Mouse (Mus musculus): Measurements from ENCODE around the gene Fam208b.

The Fam208b gene

DNA sequence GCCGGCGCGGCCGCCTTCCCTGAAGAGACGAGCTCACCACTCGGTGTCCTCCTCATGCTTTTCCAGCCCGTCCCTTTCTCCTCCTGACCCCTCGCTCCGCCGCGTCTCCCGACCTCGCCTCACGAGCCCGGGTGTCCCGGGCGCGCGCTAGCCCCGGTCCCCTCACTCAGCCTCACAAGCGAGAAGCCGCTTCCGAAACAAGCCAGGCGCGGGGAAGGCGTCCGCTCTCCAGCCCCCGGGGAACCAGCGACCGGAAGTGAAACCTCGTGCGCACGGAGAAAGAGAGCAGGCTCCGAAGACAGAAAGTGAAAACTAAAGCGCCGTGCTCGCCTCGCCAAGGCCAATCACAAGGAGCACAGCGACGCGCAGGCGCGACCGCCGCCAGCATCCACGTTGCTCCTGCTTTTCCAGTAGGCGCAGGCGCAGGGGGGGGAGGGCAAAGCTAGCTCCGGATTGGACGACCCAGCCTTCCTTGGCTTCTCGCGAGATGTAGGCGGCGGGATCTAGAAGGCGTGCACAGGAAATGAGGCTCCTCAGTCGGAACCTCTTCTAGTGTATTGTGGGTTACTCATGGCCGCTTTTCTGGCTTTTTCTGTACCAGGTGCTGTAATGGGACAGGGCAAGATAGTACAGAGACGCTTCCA, at the start of gene Fam208b:
TSS of gene Fam208b (minus strand) at position 314 of the 644 bp plus-strand sequence.
- DNase-seq: peak; percentile 99

DNA sequence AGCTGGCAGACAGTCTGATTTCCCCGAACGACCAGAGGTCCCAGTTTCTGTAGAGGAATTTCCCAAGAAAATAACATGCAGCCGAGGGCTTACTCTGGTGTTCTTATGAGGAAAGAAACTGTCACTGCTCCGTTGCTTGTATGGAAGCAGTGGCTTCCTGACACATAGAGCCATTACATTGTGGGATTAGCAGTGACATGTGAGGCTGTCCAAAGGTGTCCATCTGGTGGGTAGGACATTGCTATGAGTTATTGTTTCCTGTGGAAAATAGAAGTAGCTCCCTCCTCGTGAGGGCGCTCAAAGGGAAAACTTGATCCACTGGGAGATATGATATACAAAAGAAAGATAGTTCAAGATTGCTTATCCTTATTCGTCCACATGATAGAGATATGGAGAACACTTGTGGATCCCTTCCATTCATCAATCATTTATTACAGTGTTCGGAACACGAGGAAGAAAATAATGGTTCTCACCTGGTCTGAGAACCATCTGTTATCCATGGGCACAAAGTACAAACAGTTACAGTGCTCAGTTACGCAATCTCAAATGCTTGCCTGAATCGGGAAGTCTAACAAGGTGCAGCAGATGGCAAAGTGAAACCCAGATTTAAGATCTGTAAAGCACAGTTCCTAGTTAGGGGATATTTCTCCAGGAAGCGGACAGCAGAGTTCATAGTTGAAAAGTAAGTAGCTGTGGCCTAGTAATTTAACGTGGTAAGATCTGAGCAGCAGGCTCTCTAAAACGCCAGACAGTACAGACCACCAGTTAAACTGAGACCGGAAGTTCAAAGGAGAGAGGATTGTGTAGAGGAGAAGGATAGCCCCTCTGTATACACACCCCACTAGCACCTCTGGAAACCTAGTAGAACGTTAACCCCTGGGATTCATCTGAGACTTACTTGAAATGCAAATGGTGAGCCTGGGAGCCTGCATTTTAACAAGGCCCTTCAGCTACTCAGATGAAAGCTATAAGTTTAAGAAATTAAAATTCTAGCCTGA, 48.6 kb upstream of the Fam208b start:
- DNase-seq: no peak

DNA sequence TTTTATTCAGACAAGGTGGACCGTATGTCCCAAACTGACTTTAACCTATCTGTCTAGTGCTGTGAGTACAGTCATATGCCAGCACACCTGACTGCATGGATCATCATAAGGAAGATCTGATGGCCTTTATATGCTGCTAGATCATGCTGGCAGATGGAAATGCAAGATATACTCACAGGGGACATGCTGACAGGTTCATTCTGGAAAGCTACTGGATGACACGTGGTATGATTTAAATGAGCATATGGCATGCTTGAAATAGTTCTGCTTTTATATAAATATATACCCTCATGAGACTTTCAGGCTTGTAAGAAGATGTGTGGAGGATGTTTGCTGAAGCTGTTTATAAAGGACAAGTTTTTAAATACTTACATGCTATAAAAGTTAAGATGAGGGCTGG, 43.5 kb upstream of the Fam208b start:
- DNase-seq: no peak

DNA sequence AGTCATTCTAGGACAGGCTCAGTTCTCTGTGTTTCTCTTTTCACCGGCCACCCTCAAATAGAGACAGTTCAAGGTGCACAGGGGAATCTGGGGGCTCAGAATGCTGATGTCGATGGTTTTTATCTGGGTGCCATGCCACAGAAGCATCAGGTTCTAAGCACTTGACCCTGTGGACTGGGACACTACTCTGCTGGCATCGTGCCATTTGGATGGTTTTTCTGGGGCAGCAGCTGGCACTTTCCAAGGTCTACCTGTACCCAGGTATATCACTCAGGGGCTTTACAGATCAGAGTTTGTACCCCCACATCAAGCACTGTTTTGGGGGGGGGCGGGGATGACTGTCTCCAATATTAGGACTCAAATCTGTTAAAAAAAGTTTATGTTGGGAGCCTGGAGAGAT, 39.7 kb upstream of the Fam208b start:
- DNase-seq: no peak

DNA sequence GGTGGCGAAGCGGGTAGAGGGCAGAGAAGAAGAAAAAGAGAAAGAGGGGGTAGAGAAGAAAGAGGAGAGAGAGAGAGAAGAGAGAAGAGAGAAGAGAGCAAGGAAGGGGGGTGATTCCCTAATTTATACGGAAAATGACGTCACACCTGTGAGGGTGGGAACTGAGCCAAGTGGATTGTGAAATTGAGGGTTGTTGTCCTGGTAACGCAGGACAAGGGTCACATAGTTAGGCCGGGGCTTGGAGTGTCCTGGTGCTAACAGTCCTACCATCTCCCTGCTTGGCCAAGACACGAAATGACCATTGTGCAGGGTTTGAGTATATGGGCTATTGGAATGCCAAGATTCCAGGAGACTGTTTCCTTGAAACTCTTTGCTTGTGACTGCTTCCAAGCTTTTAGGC, 35.7 kb upstream of the Fam208b start:
- no peak for DNase-seq

DNA sequence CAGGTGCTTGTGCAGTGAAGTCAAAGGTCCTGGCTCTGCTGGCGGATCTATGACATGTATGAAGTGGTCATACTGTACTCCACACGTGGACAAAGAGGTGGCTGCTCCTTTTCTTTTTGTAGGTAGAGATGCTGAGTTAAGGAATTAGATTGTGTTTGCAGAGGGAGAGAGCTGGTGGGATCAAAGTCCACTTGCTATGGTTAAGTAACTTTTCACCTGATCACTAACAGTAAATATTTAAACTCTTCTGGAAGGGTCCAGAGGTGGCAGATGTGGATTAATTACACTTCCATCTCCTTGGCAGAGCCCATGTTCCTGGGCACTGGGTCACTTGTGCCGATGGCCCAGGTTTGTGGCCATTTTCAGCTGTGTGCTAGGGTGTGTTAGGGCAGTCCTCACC, 35.0 kb upstream of the Fam208b start:
- no peak for DNase-seq

DNA sequence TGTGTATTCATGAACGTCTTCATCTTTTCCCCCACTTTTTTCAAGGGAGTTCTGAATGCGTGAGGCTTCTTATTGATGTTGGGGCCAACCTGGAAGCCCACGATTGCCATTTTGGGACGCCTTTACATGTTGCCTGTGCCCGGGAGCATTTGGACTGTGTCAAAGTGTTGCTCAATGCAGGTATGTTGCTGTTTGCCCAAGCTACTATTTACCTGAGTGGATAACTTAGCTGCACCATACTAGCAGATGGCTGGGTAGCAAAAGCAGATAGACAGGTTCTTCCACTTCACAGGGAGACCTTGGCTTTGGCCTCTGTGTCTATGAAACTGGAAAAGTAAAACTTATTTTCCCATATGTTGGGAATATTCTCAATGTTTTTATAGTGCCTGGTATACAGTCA, 34.0 kb upstream of the Fam208b start:
- DNase-seq: no peak

DNA sequence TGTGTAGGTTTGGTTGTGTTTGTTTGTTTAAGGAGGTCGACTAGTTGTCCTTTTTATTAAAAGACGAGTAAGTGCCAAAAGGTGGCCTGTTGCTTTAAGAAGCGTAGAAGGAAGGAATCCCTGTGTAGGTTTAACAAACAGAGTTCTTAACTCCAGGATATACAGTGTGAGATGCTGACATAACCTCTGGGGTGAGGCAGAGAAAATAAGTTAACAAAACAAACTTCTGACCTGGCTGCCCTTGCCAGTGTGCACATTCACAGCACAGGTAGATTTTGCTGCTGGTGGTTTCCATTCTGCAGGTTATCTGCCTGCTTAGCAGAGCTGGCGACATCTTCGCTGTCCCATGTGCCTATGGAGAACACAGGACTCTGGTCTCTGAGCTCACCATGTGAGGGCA, 31.6 kb upstream of the Fam208b start:
- DNase-seq: no peak

DNA sequence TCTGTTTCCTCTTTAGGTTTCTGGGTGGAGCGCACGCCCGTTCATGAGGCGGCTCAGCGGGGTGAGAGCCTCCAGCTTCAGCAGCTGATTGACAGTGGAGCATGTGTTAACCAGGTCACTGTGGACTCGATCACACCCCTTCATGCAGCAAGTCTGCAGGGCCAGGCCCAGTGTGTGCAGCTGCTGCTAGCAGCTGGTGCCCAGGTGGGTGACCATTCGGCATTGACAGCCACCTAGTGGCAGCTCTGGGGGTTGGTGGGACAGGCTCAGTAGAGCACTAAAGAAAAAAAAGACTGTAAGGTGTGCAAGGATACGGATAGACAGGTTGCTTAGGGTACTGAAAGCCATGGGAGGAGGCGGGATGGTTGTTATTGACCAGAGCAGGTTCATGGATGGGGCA, 31.1 kb upstream of the Fam208b start:
- DNase-seq: no peak

DNA sequence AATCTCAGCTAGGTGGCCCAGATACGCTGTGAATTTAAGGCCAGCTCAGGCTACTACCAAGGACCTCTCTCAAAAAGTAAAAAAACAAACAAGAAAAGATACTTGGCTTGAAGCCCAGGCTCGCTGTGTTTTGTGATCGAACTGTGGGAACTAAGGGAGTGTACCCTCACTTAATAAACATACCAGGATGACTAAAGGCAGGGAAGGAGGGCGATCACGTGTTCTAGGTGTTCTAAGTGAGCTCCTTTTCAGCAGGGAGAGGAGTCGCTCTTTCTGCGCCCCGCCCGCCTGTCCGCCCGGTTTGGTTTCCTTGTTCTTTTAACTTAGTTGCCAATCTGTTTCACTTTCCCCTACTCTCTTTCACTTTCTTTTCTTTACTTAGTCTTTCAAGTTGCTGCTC, 25.9 kb upstream of the Fam208b start:
- DNase-seq: no peak

DNA sequence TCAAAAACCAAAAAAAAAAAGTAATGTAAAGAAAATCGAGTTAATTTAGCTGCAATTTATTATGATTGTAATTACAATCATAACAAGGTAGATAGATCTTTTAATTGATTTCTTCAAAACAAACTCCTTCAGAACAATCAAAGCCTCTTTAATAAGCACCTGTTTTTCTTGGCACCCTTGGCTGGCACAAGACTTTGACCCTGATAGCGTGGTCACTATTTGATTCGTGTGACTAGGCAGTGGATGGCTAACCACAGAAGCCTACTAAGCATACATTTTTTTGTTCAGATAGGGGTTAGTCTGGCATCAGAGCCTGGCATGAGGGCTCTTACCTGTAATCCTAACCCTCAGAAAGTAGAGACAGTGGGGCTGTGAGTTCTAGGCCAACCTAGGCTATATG, 24.2 kb upstream of the Fam208b start:
- DNase-seq: no peak

DNA sequence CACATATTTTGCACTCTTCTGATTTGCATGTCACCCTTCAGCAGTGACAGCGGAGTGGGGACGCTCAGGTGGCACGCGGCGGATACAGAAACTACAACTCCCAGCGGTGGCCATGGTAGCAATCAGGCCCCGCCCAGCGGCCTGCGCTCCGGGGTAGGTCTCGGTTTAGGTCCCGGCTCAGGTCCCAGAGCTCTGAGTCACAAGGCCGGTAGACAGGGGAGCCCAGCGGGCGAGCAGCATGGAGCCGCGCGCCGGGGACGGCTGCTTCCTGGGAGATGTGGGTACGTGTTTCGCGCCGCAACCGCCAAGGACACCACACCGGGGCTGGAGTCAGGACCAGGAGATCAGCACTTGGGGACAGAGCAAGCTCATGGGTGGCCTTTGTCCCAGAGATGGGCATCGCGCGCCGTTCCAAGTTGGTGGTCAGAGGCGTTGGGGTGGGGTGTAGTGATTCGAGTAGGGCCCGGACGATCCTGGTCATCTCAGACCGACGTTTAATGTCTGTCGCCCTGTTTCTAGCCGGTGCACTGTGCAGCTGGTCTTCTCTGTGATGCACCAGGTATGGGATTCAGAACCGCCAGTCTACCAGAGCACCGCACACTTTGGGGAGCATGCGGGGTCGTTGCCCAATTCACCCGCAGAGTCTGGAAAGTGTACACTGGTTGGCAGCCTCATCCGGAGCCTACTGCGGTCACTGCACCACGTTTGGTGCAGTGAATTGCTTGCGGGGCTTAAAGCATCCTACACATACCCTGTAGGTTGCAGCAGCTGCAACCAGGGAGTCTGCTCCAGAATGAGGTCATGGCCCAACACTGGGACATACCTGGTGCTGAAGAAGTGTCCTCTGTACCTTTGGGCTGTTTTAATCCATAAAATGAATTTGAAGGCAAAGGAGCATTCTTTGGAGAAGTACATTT, 23.2 kb upstream of the Fam208b start, which contains the start of gene Asb13:
TSS of gene Asb13 (plus strand) at position 138 of the 917 bp plus-strand sequence.
- DNase-seq: peak; percentile 74

DNA sequence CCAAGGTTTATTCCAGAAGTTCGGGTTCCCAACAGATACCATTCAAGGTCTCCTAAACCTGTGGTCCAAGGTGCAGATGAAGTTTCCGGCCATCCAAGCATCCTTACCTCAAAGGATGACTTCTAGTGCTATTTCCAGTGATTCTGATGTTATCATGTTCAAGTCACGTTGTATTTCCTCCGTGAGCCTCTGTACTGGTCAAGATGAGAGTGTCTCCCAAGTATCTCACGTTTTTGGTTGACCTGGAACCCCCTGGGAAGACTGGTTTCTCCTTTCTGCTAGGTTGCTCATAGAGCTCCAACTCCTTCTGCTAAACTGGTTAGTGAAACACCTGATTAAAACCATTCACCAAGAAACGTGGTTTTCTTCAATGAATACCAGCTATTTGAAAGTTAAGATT, 22.2 kb upstream of the Fam208b start:
- no peak for DNase-seq

DNA sequence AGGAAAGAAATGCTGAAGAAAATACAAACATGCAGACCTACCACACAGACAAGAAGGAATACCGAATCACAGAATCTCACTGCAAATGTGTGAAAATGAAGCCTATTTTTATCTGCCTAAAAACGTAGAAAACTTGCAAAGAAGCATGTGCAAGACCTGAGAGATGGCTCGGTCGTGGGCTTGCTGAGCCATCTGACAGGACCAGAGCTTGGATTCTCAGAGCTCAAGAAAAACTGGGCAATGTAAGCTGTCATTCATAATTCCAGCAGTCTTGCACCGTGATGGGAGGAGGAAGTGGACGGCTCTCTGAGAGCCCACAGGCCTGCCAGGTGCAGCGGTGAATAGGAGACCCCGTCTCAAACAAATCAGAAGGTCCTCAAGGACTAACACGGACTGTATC, 21.6 kb upstream of the Fam208b start:
- no peak for DNase-seq

DNA sequence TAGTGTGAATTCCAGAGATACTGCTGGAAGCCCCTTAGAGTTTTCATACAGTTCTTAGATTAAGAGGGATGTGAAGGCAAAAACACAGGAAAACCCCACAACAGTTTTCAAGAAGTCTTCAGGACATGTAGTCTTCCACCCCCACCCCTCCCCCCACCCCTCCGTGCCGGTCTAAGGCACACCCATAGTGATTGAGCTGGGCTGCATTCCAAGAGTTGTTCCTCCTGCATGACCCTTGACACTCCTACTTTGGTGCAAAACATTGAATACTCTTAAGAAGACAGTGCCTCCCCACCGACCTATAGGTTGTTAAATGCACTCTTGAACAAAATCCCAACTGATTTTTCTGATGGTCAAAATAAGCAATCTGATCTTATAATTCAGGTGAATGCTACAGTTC, 17.2 kb upstream of the Fam208b start:
- no peak for DNase-seq

DNA sequence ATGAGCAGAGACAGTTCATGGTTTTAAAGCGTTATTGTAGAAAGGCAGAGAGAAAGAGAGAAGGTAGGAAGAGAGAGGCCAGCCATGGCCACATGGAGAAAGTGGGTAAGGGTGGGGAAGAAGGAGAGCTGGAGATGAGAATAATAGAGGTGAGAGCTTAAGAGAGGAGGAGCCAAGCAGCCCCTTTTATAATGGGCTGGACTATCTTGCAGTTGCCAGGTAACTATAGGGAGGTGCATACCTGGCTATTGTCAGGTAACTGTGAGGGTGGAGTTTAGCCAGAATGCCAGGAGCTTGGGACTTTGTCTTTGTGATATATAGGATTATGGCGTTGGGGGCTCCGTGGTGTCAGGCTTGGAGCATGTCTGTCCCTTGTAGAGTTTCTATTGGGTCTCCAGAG, 16.2 kb upstream of the Fam208b start:
- DNase-seq: no peak

DNA sequence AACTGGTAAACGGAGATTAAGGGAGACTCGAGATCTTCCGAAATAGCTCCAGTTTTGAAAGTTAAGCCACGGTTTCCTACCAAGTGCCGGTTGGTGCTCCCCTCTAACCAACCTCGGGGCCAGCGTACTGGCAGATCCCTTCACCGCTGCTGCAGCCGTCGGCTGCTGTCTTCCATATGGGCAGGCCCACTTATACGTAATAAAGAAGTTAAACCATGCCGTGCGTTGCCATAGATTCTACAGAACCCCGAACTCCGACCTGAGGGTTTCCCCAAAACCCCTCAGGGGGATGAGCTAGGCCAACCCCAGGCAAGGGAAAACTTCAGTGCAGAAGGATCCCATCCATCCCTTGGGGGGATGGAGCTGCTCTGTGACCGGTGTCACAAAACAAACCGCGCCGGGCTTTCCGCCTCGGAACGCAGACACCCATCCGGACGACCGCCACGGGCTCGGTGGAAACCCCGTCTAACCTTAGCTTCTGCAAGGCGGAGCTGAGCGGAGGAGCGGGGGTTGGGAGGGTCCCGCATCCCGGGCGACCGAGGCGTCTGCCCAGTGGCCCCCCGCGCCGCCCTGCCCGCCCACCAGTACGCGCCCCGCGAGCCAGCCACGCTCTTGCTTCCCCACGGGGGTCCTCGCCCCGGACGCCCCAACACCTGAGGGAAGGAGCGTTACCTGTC, 652 bp downstream of the Fam208b start:
- no peak for DNase-seq

DNA sequence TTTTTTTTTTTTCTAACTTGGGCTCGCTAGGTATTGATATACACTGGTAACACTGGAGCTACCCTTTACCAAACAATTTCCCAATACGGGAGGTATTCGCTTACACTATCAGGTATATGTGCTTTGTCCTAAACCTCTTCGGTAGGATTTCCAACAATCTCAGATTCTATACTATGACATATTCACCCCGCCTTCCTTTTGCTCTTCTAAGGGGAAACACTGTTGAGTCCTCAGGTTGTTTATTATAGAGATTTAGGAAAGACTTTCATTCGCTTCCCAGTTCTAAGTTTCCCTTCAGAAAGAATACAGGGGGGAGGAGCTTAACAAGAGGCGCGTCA, 1.2 kb downstream of the Fam208b start:
- DNase-seq: no peak

DNA sequence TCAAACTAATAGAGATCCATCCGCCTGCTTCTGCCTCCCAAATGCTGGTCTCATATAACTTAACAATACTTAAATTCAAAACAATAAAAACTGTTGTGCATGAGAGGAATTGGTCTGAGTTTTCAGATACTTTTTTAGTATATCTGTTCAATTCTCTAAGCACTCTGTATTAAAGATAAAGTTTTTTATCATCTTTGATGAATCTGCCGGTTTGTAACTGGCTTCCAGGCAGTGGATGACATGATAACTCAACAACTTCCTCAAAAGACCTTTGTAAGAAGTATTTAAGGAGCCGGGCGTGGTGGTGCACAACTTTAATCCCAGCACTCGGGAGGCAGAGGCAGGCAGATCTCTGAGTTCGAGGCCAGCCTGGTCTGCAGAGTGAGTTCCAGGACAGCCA, 14.7 kb downstream of the Fam208b start:
- no peak for DNase-seq

DNA sequence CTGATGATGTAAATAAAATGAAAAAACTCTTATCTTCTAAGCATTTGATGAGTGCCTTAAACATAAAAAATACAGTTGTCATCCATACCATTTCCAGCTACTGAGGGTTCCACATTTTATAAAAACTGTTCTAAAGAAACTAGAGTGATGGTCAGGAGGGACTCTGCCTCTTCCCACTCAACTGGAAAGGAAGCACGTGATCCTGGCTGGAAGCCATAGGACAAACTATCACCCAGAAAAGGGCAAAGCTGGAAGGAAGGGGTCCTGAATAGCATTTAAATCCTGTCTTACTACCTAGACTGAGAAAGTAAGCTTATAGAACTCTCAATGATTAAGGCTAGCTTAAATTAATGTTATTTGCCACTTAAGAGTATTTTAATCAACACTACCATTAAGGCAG, 16.6 kb downstream of the Fam208b start:
- DNase-seq: no peak

DNA sequence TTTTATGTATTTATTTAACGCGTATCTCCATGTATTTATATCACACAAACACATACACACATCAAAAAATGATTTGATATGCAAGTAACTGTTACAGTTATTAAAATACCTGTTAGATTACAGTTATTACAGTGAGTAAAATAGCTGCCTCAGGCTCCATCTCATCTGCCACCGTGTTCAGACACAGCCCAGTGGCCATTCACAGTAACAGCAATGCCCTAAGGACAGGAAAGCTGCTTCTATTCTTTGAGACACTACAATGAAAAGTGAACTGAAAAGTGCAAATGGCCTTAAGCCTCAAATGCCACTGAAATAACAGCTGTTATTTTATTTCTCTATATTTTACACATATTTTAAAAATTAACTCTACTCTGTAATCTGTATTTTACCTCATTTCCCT, 20.1 kb downstream of the Fam208b start:
- no peak for DNase-seq

DNA sequence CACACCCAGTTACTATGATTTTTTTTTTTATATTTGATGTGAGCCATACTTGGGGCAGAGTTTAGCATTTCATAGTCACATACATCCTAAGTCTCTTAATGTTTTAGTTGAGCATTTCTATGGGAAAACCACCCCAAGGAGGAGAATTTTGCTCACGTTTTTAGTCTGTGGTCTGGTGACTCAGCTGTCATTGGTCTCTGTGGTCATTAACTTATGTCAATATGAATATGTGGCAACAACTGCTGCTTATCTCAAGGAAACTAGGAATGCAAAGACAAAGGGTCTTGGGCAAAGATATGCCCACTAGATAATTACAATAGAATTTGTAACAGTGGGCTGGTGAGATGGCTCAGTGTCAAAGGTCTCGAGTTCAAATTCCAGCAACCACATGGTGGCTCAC, 47.0 kb downstream of the Fam208b start:
- no peak for DNase-seq

DNA sequence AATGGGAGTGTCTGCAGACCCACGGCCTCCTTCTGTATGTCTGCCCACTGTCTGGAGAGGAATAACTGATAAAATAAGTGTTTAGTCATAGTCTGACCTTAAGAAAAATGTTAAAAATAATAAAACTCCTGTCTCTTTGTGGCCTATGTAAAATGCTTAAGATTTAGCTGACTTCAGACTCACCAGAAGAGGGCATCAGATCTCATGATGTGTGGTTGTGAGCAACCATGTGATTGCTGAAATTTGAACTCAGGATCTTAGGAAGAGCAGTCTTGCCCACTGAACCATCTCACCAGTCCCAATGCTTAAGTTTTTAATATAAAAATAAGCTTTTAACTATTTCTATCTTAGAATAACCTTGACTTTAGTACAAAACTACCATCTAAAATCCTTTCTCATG, 47.8 kb downstream of the Fam208b start:
- DNase-seq: no peak

Data from right cerebral cortex, postnatal 14 days (tissue).